Mouse (Mus musculus) kidney, embryonic 15.5 days (tissue): ENCODE results near the gene Hsd3b5. TPM values are rescaled to one million over a fixed set of nuclear protein-coding genes. Genes with fewer than 3 reads are reported as not detected.
A peak's percentile ranks its signal among the peaks of the same experiment; 100 is the strongest.
"Not testable (repeated sequence)": the region's sequence is repeated elsewhere in the genome, so short reads cannot be mapped to it uniquely, and the experiment has no call there.

ENCODE experiments used
- ATAC-seq: fragments of 200-750 bp; cut with Nextera tagmentation; replicated peaks from 2 replicates; pipeline ENCODE4 v1.8.0; 2017; ENCODE audit warnings: moderate TSS enrichment; ENCODE audit not compliant: low FRiP score
- H3K27ac ChIP-seq: fragments of 300-500 bp; sonication (generic); 2 replicates; pipeline ENCODE4 v1.5.1; 2015; ENCODE audit warnings: mild to moderate bottlenecking, inconsistent platforms
- H3K27me3 ChIP-seq: fragments of 300-500 bp; sonication (generic); 2 replicates; pipeline ENCODE4 v1.6.1; 2015; ENCODE audit warnings: inconsistent platforms
- H3K36me3 ChIP-seq: fragments of 300-500 bp; sonication (generic); 2 replicates; pipeline ENCODE4 v1.6.1; 2015; ENCODE audit warnings: inconsistent platforms
- H3K4me1 ChIP-seq: fragments of 300-500 bp; sonication (generic); 2 replicates; pipeline ENCODE4 v1.6.1; 2015; ENCODE audit warnings: inconsistent platforms
- H3K4me2 ChIP-seq: fragments of 300-500 bp; sonication (generic); 2 replicates; pipeline ENCODE4 v1.6.1; 2015; ENCODE audit warnings: moderate library complexity, mild to moderate bottlenecking, inconsistent platforms
- H3K4me3 ChIP-seq: fragments of 300-500 bp; sonication (generic); replicated peaks from 2 replicates; pipeline ENCODE4 v1.5.1; 2015; ENCODE audit warnings: mild to moderate bottlenecking, inconsistent platforms
- H3K9ac ChIP-seq: fragments of 300-500 bp; sonication (generic); 2 replicates; pipeline ENCODE4 v1.6.1; 2015; ENCODE audit warnings: mild to moderate bottlenecking, inconsistent platforms
- H3K9me3 ChIP-seq: fragments of 300-500 bp; sonication (generic); replicated peaks from 2 replicates; pipeline ENCODE4 v1.6.1; 2016; ENCODE audit warnings: inconsistent platforms
- WGBS: fragments of 180-500 bp; shearing (Covaris S2); methylation state at CpG from one replicate; pipeline ENCODE4 v1.1.7; 2015; ENCODE audit warnings: mixed read lengths; 5-methylcytosine and 5-hydroxymethylcytosine counted together
- polyA plus RNA-seq: library from polyadenylated mRNA; unstranded; fragments of >200 nt; fragmentation: Nextera tagmentation; extraction: Ambion mirVana; gene quantifications from 2 replicates; pipeline ENCODE4 v1.2.1, GENCODE M21; 2015

Hsd3b5 gene
- polyA plus RNA-seq = not detected in 2 replicates

- no peak for ATAC-seq
- no peaks in the 10 kb centered on the region for H3K27me3 ChIP-seq
- no peak within 1 kb of the TSS for H3K4me2 ChIP-seq
- H3K9ac ChIP-seq = no peak within 1 kb of the TSS
- H3K27ac ChIP-seq = no peak within 1 kb of the TSS
- no peaks in the 10 kb centered on the region for H3K9me3 ChIP-seq
- no peaks in the 10 kb centered on the region for H3K36me3 ChIP-seq
- no peak within 1 kb of the TSS for H3K4me3 ChIP-seq
- H3K4me1 ChIP-seq = no peaks in the 10 kb centered on the region
These were observed at the start of gene Hsd3b5 for GRCm38 (mm10) chr3:98630152-98630551. Gene Hsd3b5, minus strand, starts transcription at chr3:98630252.

- Histone ChIP-seq H3K9ac (no peak overlapping the region), H3K27ac (no peak overlapping the region), H3K4me3 (no peak overlapping the region), H3K9me3 (no peaks in the 10 kb centered on the region), H3K4me2 (no peak overlapping the region), H3K27me3 (no peaks in the 10 kb centered on the region), H3K36me3 (no peaks in the 10 kb centered on the region), H3K4me1 (no peaks in the 10 kb centered on the region)
- WGBS = 63% methylated on average over 1 of the region's 1 CpGs
- no peak for ATAC-seq
These were observed 5.1 kb upstream of the Hsd3b5 start for GRCm38 (mm10) chr3:98635145-98635544.

GRCm38 (mm10) chr3:98629633-98630032, 419 bp downstream of the Hsd3b5 start:
- Histone ChIP-seq H3K27ac (no peak overlapping the region), H3K4me3 (no peak overlapping the region), H3K4me1 (no peaks in the 10 kb centered on the region), H3K9me3 (no peaks in the 10 kb centered on the region), H3K4me2 (no peak overlapping the region), H3K9ac (no peak overlapping the region), H3K36me3 (no peaks in the 10 kb centered on the region), H3K27me3 (no peaks in the 10 kb centered on the region)
- 89% methylated on average over 3 of the region's 3 CpGs for WGBS
- ATAC-seq = no peak

DNA sequence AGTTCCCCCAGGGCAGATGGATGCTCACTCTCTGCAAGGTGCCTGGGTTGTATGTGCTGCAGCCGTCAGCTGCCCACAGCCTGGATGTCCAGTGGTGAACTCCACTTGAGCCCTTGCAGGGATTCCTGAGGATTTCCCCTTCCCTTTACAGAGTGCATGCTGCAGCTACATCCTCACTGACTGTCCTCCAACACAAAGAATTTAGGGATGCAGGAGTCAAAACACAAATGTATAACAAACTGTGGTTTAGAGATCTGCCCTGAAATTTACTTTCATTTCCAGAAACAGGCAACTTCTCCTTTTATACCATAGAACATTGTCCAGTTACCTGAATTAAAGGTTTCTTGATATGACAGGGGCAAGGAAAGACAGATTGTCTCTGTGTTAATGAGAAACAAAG, 13.3 kb downstream of the Hsd3b5 start:
- H3K4me3 ChIP-seq, ATAC-seq, H3K4me2 ChIP-seq, H3K27me3 ChIP-seq, H3K36me3 ChIP-seq, H3K9ac ChIP-seq, H3K9me3 ChIP-seq, H3K27ac ChIP-seq, H3K4me1 ChIP-seq: not testable (repeated sequence)
- WGBS = 54% methylated on average over 1 of the region's 1 CpGs

DNA sequence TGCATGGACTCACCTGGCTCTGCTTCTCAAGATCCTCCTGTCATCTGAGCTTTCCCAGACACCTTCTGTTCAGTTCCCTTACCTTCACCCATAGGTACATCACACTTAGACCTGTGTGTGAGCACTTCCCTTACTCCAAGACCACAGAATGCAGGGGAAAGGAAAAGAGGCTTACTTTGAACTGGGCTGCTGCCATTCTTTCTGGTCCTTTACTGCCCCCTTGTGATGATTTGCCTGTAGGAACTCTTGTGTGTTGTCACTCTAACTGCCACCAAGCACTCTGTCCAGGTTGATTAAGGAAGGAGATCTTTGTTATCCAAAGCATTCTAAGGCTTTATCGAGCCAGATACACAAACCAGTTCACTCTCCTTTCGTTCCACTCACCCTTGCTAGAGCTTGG, 13.8 kb downstream of the Hsd3b5 start:
- not testable (repeated sequence) for H3K4me2 ChIP-seq, H3K27ac ChIP-seq, H3K36me3 ChIP-seq, H3K27me3 ChIP-seq, H3K9ac ChIP-seq, H3K9me3 ChIP-seq, H3K4me1 ChIP-seq, H3K4me3 ChIP-seq
- 0 out of 2 replicates have a peak, but pooled peaks have one; percentile 16 for ATAC-seq
- WGBS = 19% methylated on average over 2 of the region's 2 CpGs

DNA sequence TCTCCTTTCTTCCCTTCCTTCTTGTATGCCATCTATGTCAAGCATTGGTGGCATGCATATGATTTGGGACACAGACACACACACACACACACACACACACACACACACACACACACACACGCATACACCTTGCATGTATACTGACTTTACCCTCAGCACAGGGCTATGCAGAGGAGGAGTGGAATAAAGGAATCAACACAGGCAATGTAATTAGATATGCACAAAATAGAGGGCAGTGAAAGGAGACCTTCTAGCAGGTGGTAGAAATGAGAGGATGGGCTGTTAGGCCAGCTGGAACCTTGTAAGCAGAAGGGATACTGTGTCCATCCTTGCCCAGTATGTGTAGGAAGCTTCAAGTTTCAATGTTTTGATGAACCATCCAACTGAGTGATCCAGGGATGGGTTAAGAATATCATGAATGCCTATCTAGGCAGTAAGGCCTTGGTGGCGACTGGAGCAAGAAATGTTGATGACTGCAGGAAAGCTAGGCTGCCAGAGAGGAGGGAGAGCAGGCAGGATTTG, 15.6 kb downstream of the Hsd3b5 start:
- not testable (repeated sequence) for H3K9me3 ChIP-seq, H3K27me3 ChIP-seq, H3K4me1 ChIP-seq, H3K36me3 ChIP-seq, H3K4me2 ChIP-seq, H3K9ac ChIP-seq, H3K4me3 ChIP-seq
- peak overlapping the region; percentile 78 for H3K27ac ChIP-seq
- WGBS = 48% methylated on average over 2 of the region's 2 CpGs
- peak; percentile 74 for ATAC-seq

DNA sequence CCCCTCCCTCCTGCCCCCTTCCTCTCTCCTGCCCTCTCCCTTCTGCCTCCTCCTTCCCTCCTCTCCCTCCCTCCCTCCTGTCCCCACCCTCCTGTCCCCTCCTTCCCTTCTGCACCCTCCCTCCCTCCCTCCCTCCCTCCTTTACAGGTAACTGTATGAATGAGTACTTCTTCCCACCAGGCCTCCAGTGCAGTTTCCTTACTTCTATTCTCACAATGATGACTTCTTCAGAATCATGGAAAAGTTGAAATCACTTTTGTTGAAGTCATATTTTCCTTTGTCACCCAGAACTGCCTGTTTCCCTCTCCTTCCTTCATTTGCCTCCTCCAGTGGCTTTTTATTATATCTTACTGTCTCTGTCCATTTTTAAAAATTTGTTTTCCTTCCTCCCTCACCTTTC, 16.1 kb downstream of the Hsd3b5 start:
- H3K4me1 ChIP-seq = no peaks in the 10 kb centered on the region
- no peak overlapping the region for H3K4me3 ChIP-seq
- H3K9me3 ChIP-seq = no peaks in the 10 kb centered on the region
- no peaks in the 10 kb centered on the region for H3K36me3 ChIP-seq
- no peaks in the 10 kb centered on the region for H3K27me3 ChIP-seq
- no peak overlapping the region for H3K4me2 ChIP-seq
- H3K27ac ChIP-seq = peak overlapping the region; percentile 78
- peak; percentile 52 for ATAC-seq
- H3K9ac ChIP-seq = no peak overlapping the region

DNA sequence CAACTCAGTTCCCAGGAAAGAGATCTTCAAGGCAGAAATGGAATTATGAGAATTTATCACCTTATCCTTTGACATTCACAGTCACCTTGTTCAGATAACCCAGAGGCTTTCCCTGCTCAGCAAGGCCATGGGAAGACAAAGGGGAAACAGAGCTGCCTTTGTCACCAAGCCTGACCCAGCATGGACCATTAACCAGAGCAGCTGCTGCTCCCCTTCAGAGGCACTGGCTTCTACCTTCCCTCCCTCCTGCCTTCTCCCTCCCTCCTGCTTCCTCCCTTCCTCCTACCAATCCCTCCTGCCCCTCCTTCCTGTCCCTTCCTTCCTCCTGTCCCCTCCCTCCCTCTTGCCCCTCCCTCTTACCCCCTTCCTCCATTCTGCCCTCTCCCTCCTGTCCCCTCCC, 16.5 kb downstream of the Hsd3b5 start:
- not testable (repeated sequence) for H3K9me3 ChIP-seq, H3K4me1 ChIP-seq, H3K4me2 ChIP-seq, H3K4me3 ChIP-seq, H3K27me3 ChIP-seq, H3K36me3 ChIP-seq, H3K27ac ChIP-seq, H3K9ac ChIP-seq
- peak; percentile 84 for ATAC-seq

GRCm38 (mm10) chr3:98588707-98589106, 41.3 kb downstream of the Hsd3b5 start, which contains the start of gene Gm10681:
Gene Gm10681, minus strand, starts transcription at chr3:98588807.
- no peaks in the 10 kb centered on the region for H3K36me3 ChIP-seq
- ATAC-seq = no peak

DNA sequence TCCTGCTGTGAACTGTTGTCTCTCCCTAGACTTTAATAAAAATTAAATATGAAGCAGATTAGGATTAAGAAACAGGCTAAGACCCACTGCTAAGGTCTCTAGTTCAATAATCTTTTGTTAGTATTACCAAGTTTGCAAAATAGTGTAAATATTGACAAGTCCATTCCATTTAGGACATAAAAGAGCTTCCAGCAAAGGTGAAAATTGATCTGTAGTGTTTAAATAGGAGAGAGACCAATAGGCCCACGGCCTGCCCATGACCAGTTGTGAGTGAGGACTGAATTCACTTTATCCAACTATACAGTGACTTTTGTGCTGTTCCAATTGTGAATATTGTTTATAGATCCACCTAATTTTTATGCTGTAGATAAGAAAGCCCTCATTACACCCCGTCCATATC, 42.3 kb downstream of the Hsd3b5 start:
- H3K36me3 ChIP-seq = no peaks in the 10 kb centered on the region
- no peak overlapping the region for H3K4me2 ChIP-seq
- no peak for ATAC-seq
- H3K9me3 ChIP-seq = no peaks in the 10 kb centered on the region
- WGBS = 86% methylated on average over 2 of the region's 2 CpGs
- no peaks in the 10 kb centered on the region for H3K27me3 ChIP-seq
- no peak overlapping the region for H3K4me3 ChIP-seq
- no peak overlapping the region for H3K9ac ChIP-seq
- H3K27ac ChIP-seq = no peak overlapping the region
- H3K4me1 ChIP-seq = no peaks in the 10 kb centered on the region

More at GRCm38 (mm10) chr3:98588707-98589106, 41.3 kb downstream of the Hsd3b5 start, which contains the start of gene Gm10681:
- Histone ChIP-seq H3K27ac (no peak within 1 kb of the TSS), H3K27me3 (no peaks in the 10 kb centered on the region), H3K4me3 (no peak within 1 kb of the TSS), H3K4me2 (no peak within 1 kb of the TSS), H3K4me1 (no peaks in the 10 kb centered on the region), H3K9me3 (no peaks in the 10 kb centered on the region), H3K9ac (no peak within 1 kb of the TSS)

DNA sequence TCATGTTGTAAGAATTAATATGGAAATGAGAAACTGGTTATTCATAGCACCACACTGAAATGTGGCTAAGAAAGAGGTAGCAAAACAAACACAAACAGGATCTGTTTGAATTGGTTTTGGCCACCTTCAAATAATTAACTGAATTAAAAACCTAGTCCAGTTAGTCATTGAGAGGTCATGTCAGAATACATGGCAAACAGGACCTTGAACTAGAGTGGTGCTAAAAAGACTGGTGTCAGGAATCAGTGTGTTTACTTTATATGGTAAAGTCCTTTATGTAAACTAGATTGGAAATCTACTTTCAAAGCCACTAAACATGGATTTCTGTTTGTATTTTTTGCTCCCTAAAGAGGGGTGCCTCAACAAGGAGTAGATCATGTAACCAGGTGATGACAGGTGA, 47.4 kb downstream of the Hsd3b5 start:
- not testable (repeated sequence) for H3K4me1 ChIP-seq, H3K4me3 ChIP-seq, H3K4me2 ChIP-seq, H3K9me3 ChIP-seq, H3K27ac ChIP-seq, H3K36me3 ChIP-seq, H3K9ac ChIP-seq, ATAC-seq, H3K27me3 ChIP-seq

- not testable (repeated sequence) for H3K36me3 ChIP-seq, H3K4me2 ChIP-seq, H3K9me3 ChIP-seq, H3K27me3 ChIP-seq, H3K4me1 ChIP-seq, H3K27ac ChIP-seq, H3K4me3 ChIP-seq, ATAC-seq, H3K9ac ChIP-seq
- no CpG with 5 or more reads among the region's 1 CpGs for WGBS
These were observed 47.9 kb downstream of the Hsd3b5 start for GRCm38 (mm10) chr3:98582202-98582601.

- 83% methylated on average over 1 of the region's 1 CpGs for WGBS
- not testable (repeated sequence) for H3K4me3 ChIP-seq, H3K9me3 ChIP-seq, H3K4me2 ChIP-seq, ATAC-seq, H3K36me3 ChIP-seq, H3K9ac ChIP-seq, H3K27me3 ChIP-seq, H3K4me1 ChIP-seq, H3K27ac ChIP-seq
These were observed 49.0 kb downstream of the Hsd3b5 start for GRCm38 (mm10) chr3:98581024-98581423.
